In genomic region chr11:111532457-111532856, GRCm38 (mm10) we compare ENCODE assay signal across 8 mouse cellular contexts.
DNase-seq lines count a peak whose midpoint lies in the region; ATAC-seq lines count a peak whose summit lies in the region.

No protein-coding gene starts in this region.

- 0 out of 2 replicates have a peak, but pooled peaks cover 4% of the 10 kb centered on the region for H3K4me1 ChIP-seq in heart, embryonic 12.5 days (replicated peaks)
- no peaks in the 10 kb centered on the region for H3K4me1 ChIP-seq in midbrain, embryonic 11.5 days (ENCODE audit: control insufficient read depth, insufficient read depth, low read length)
- no peaks in the 10 kb centered on the region for H3K4me1 ChIP-seq in midbrain, embryonic 16.5 days (ENCODE audit: control insufficient read depth, insufficient read depth, low read length)

- no peak overlapping the region for H3K4me3 ChIP-seq in heart, embryonic 12.5 days
- H3K4me3 ChIP-seq in midbrain, embryonic 11.5 days (ENCODE audit: low read depth, low read length), result no peak overlapping the region
- H3K4me3 ChIP-seq in midbrain, embryonic 16.5 days (ENCODE audit: low read depth, low read length), result no peak overlapping the region

- ATAC-seq in heart, embryonic 12.5 days (ENCODE audit: insufficient number of reproducible peaks, low FRiP score), result no peak
- ATAC-seq in midbrain, embryonic 11.5 days (ENCODE audit: low FRiP score), result no peak
- no peak for ATAC-seq in midbrain, embryonic 16.5 days
- ATAC-seq in megakaryocyte-erythroid progenitor cell, adult 5-6 weeks (replicated peaks; ENCODE audit: low FRiP score, low TSS enrichment, poor library complexity, severe bottlenecking), result 0 out of 2 replicates have a peak, but pooled peaks have one; percentile 54

- no peaks in the 10 kb centered on the region for H3K9me3 ChIP-seq in heart, embryonic 12.5 days (replicated peaks)
- no peaks in the 10 kb centered on the region for H3K9me3 ChIP-seq in midbrain, embryonic 11.5 days (ENCODE audit: control insufficient read depth, low read length)
- H3K9me3 ChIP-seq in midbrain, embryonic 16.5 days (replicated peaks; ENCODE audit: control insufficient read depth, low read length, poor library complexity, severe bottlenecking), result no peaks in the 10 kb centered on the region

- H3K27ac ChIP-seq in heart, embryonic 12.5 days (ENCODE audit: poor library complexity, severe bottlenecking), result no peak overlapping the region
- H3K27ac ChIP-seq in midbrain, embryonic 11.5 days (ENCODE audit: low read depth, low read length), result no peak overlapping the region
- H3K27ac ChIP-seq in midbrain, embryonic 16.5 days (ENCODE audit: low read length), result no peak overlapping the region

- H3K4me2 ChIP-seq in heart, embryonic 12.5 days, result no peak overlapping the region
- H3K4me2 ChIP-seq in midbrain, embryonic 11.5 days, result no peak overlapping the region
- H3K4me2 ChIP-seq in midbrain, embryonic 16.5 days (ENCODE audit: low read length), result no peak overlapping the region

- no peaks in the 10 kb centered on the region for H3K36me3 ChIP-seq in heart, embryonic 12.5 days
- H3K36me3 ChIP-seq in midbrain, embryonic 11.5 days (ENCODE audit: control insufficient read depth, insufficient read depth, low read length), result no peaks in the 10 kb centered on the region
- no peaks in the 10 kb centered on the region for H3K36me3 ChIP-seq in midbrain, embryonic 16.5 days (ENCODE audit: control insufficient read depth, insufficient read depth, low read length)

- H3K9ac ChIP-seq in heart, embryonic 12.5 days, result no peak overlapping the region
- H3K9ac ChIP-seq in midbrain, embryonic 11.5 days (ENCODE audit: low read length), result no peak overlapping the region
- no peak overlapping the region for H3K9ac ChIP-seq in midbrain, embryonic 16.5 days (ENCODE audit: low read depth, low read length)

- no peaks in the 10 kb centered on the region for H3K27me3 ChIP-seq in heart, embryonic 12.5 days (replicated peaks)
- no peaks in the 10 kb centered on the region for H3K27me3 ChIP-seq in midbrain, embryonic 11.5 days (ENCODE audit: control insufficient read depth, insufficient read depth, low read length)
- H3K27me3 ChIP-seq in midbrain, embryonic 16.5 days (ENCODE audit: control insufficient read depth, insufficient read depth, low read depth, low read length), result peaks cover 2% of the 10 kb centered on the region; the same call in 1 of the 2 replicates

- WGBS in heart, embryonic 12.5 days, result 37% methylated on average over 5 of the region's 5 CpGs
- 45% methylated on average over 5 of the region's 5 CpGs for WGBS in midbrain, embryonic 11.5 days
- WGBS in midbrain, embryonic 16.5 days, result 29% methylated on average over 5 of the region's 5 CpGs

- peak; percentile 7 for DNase-seq in heart, adult 8-10 months (ENCODE audit: low spot score)
- peak; percentile 86 for DNase-seq in midbrain, embryonic 11.5 days (ENCODE audit: low spot score, missing footprints)
- DNase-seq in c-Kit-positive CD71-positive TER-119-negative erythroid progenitor cells, embryonic 14.5 days (ENCODE audit: low read depth), result peak; percentile 14
- no peak for DNase-seq in T-cell, adult 2 months (ENCODE audit: low spot score)
- no peak for DNase-seq in urinary bladder, adult 18-20 months (ENCODE audit: low spot score in 2 of 2)

Comparison
In these comparisons a context has a peak if more than half of its experiments do, and no peak if none do; other contexts are left out.
1. DNase-seq: peak in heart, adult 8-10 months (single experiment), midbrain, embryonic 11.5 days (single experiment) and c-Kit-positive CD71-positive TER-119-negative erythroid progenitor cells, embryonic 14.5 days (single experiment); none in T-cell, adult 2 months (single experiment) and urinary bladder, adult 18-20 months (0 of 2).